Mouse (Mus musculus): ENCODE measurements around the gene Il19. TPM values are rescaled to one million over a fixed set of nuclear protein-coding genes. Genes with fewer than 3 reads are reported as not detected.

Gene Il19
- polyA plus RNA-seq (2015; fragmentation: Nextera tagmentation; extraction: Ambion mirVana): not detected in 2 replicates

GRCm38 (mm10) chr1:130940065-130940687, at the start of gene Il19:
Gene Il19, minus strand, starts transcription at chr1:130940115.

GRCm38 (mm10) chr1:130911401-130912010, 28.4 kb downstream of the Il19 start, which contains the start of gene Il20:
Gene Il20, minus strand, starts transcription at chr1:130911451.

GRCm38 (mm10) chr1:130887354-130887753, 52.6 kb downstream of the Il19 start, which contains the start of gene Il24:
Gene Il24, minus strand, starts transcription at chr1:130887454.

Other genes with a start within 250 kb of the Il19 start
- not detected in 2 replicates for gene Gm29427, start 224.3 kb downstream of the Il19 start, polyA plus RNA-seq (2015; fragmentation: Nextera tagmentation; extraction: Ambion mirVana)
- 14.0 and 15.9 TPM in 2 replicates for gene Yod1, start 222.8 kb downstream of the Il19 start, polyA plus RNA-seq (2015; fragmentation: Nextera tagmentation; extraction: Ambion mirVana)
- 12.1 and 15.5 TPM in 2 replicates for gene Pfkfb2, start 210.9 kb downstream of the Il19 start, polyA plus RNA-seq (2015; fragmentation: Nextera tagmentation; extraction: Ambion mirVana)
- gene AA986860, start 208.1 kb downstream of the Il19 start, polyA plus RNA-seq (2015; fragmentation: Nextera tagmentation; extraction: Ambion mirVana): 0.66 and 0.84 TPM in 2 replicates
- gene Fcamr, start 139.2 kb downstream of the Il19 start, polyA plus RNA-seq (2015; fragmentation: Nextera tagmentation; extraction: Ambion mirVana): not detected in 2 replicates
- not detected in 2 replicates for gene Pigr, start 113.4 kb downstream of the Il19 start, polyA plus RNA-seq (2015; fragmentation: Nextera tagmentation; extraction: Ambion mirVana)
- gene Fcmr, start 74.4 kb downstream of the Il19 start, polyA plus RNA-seq (2015; fragmentation: Nextera tagmentation; extraction: Ambion mirVana): 3.0 and 3.3 TPM in 2 replicates
- gene Il24, start 52.7 kb downstream of the Il19 start, polyA plus RNA-seq (2015; fragmentation: Nextera tagmentation; extraction: Ambion mirVana): not detected in 2 replicates
- not detected in 2 replicates for gene Il20, start 28.7 kb downstream of the Il19 start, polyA plus RNA-seq (2015; fragmentation: Nextera tagmentation; extraction: Ambion mirVana)
- gene Il10, start 79.7 kb upstream of the Il19 start, polyA plus RNA-seq (2015; fragmentation: Nextera tagmentation; extraction: Ambion mirVana): not detected in 2 replicates
- gene Mapkapk2, start 157.7 kb upstream of the Il19 start, polyA plus RNA-seq (2015; fragmentation: Nextera tagmentation; extraction: Ambion mirVana): 15.0 and 17.1 TPM in 2 replicates
- 8.9 and 9.1 TPM in 2 replicates for gene Dyrk3, start 198.2 kb upstream of the Il19 start, polyA plus RNA-seq (2015; fragmentation: Nextera tagmentation; extraction: Ambion mirVana)
- 37.6 and 45.0 TPM in 2 replicates for gene Eif2d, start 213.1 kb upstream of the Il19 start, polyA plus RNA-seq (2015; fragmentation: Nextera tagmentation; extraction: Ambion mirVana)